Mouse (Mus musculus) kidney, adult 2 months (tissue): ENCODE data around the gene Cenpn. TPM values are rescaled to one million over a fixed set of nuclear protein-coding genes. Genes with fewer than 3 reads are reported as not detected.
A peak's percentile ranks its signal among the peaks of the same experiment; 100 is the strongest.

Source experiments
- DNase-seq: peaks from one replicate; pipeline ENCODE4 v3.0.0; 2021
- H3K27ac ChIP-seq: fragments of 200-500 bp; 2 replicates; pipeline ENCODE4 v1.5.1; 2012; ENCODE audit warnings: low read depth, low read length, control low read depth, inconsistent platforms; ENCODE audit not compliant: insufficient read depth
- H3K27me3 ChIP-seq: fragments of 200-500 bp; replicated peaks from 2 replicates; pipeline ENCODE4 v1.6.1; 2012; ENCODE audit warnings: mild to moderate bottlenecking, moderate library complexity, low read length, inconsistent platforms; ENCODE audit not compliant: control insufficient read depth, insufficient read depth
- H3K36me3 ChIP-seq: fragments of 200-500 bp; 2 replicates; pipeline ENCODE4 v1.6.1; 2012; ENCODE audit warnings: mild to moderate bottlenecking, moderate library complexity, low read length, inconsistent platforms; ENCODE audit not compliant: control insufficient read depth, insufficient read depth
- H3K4me1 ChIP-seq: fragments of 200-500 bp; 2 replicates; pipeline ENCODE4 v1.6.1; 2011; ENCODE audit warnings: low read length; ENCODE audit not compliant: control insufficient read depth, insufficient read depth
- H3K4me3 ChIP-seq: fragments of 200-500 bp; 2 replicates; pipeline ENCODE4 v1.5.1; 2011; ENCODE audit warnings: mild to moderate bottlenecking, low read depth, low read length, control low read depth; ENCODE audit not compliant: insufficient read depth
- CTCF ChIP-seq: fragments of 200-500 bp; conservative IDR thresholded peaks from 2 replicates; pipeline ENCODE4 v1.5.1; 2011; ENCODE audit warnings: low read depth, mild to moderate bottlenecking, control low read depth, low read length, moderate library complexity, mixed read lengths; ENCODE audit not compliant: insufficient read depth, insufficient read length
- POLR2A ChIP-seq: fragments of 200-500 bp; IDR thresholded peaks from one replicate; pipeline ENCODE4 v1.6.1; 2011; ENCODE audit warnings: low read depth, low read length, control low read depth
- WGBS: fragments of 180-500 bp; shearing (Covaris S2); methylation state at CpG from one replicate; pipeline ENCODE4 v1.1.7; 2018; 5-methylcytosine and 5-hydroxymethylcytosine counted together
- polyA plus RNA-seq: library from polyadenylated mRNA; depleted of rRNA; stranded (reverse); fragments of >200 nt; gene quantifications from 2 replicates; pipeline ENCODE4 v1.2.3, GENCODE M21; 2012; rRNA removed

Cenpn gene
- 0.89 and 1.2 TPM in 2 replicates for polyA plus RNA-seq

DNA sequence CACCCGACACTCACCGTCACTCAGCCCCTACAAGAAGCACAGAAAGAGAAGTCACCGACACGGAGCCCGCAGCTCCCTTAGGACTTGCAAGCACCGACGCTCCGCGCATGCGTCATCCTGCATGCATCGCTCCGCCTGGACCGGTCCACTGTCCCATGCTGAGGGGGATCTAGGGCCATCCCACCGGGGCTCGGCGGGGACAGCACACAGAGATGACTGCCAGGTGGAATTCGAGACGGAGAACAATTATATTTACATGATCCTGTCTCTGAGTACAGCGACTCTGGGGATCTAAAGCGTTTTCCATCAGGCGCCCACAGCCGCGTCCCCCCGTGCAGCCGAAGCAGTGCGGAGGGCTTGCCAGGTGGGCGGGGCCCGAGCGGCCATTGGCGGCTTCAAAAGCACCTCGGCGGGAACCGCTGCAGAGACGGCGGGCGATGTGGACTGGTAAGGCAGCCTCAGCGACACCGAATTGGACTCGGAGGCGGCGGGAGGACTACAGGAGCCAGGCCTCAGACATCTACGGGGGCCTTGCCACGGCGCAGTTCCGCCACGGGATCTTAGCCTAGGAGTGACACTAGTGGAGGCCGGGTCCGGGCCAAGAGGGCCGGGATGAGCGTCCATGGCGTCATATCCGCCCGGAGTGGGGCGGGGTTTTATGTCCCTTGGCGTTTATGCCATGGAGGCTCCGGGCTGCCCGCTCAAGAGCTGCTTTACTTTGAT, at the start of gene Cenpn, which contains the start of gene Cmc2:
TSS of gene Cenpn (plus strand) at position 394 of the 723 bp plus-strand sequence.
TSS of gene Cmc2 (minus strand) at position 119 of the 723 bp plus-strand sequence.
- no peaks in the 10 kb centered on the region for H3K27me3 ChIP-seq
- no peak for TF ChIP-seq CTCF
- TF ChIP-seq POLR2A, result peak; percentile 83
- H3K4me3 ChIP-seq, result peak within 1 kb of the TSS; percentile 84
- WGBS, result under 1% methylated on average over 57 of the region's 57 CpGs
- H3K4me1 ChIP-seq, result peaks cover 3% of the 10 kb centered on the region; the same call in 1 of the 2 replicates
- peak within 1 kb of the TSS; percentile 93 for H3K27ac ChIP-seq
- DNase-seq, result peak; percentile 94
- no peaks in the 10 kb centered on the region for H3K36me3 ChIP-seq

DNA sequence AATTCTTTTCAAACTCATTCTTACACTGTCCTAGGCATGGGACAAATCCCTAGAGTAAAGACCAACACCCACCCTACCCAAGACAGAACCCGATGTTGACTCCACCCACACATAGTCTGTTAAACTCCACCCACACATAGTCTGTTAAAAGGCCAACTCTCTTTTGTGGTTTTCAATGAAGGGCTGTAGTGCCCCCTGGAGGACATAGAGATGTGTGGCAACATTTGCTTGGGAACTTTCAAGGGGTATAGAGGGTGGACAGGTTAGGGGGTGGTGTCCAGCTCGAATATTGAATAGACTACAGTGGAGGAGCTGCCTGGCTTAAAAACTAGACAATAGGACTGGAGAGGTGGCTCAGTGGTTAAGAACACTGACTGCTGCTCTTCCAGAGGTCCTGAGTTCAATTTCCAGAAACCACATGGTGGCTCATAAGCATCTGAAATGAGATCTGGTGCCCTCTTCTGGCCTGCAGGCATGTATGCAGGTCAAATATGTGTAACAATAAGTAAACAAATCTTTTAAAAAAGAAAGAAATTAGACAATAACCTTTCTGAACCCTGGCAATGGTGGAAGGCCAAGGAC, 48.7 kb upstream of the Cenpn start:
- peak; percentile 45 for DNase-seq
- Histone ChIP-seq H3K4me3 (no peak overlapping the region), H3K27me3 (no peaks in the 10 kb centered on the region), H3K27ac (no peak overlapping the region), H3K36me3 (no peaks in the 10 kb centered on the region), H3K4me1 (no peaks in the 10 kb centered on the region)
- WGBS, result 45% methylated on average over 2 of the region's 2 CpGs
- TF ChIP-seq POLR2A (no peak), CTCF (peak; percentile 19; the same call in 1 of the 2 replicates)

DNA sequence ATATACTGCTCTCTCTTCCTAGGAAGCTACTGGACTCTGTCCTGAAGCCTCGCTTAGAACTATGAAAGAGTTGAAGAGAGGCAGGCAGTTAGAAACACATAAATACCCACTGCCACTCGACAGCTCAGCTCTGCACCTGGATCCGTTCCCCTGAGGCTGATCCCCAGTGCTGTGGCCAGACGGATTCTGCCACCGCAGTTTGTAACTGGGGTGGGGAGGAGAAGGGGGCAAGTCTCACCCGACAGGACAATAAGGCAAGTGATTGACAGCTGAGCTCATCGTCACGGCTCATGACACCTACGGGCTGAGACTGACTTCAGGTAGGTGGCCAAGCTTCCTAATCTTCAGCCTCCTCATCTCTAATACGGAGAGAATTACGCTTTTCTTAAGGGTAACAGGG, 47.9 kb upstream of the Cenpn start:
- TF ChIP-seq POLR2A (no peak), CTCF (no peak)
- WGBS, result 39% methylated on average over 11 of the region's 11 CpGs

DNA sequence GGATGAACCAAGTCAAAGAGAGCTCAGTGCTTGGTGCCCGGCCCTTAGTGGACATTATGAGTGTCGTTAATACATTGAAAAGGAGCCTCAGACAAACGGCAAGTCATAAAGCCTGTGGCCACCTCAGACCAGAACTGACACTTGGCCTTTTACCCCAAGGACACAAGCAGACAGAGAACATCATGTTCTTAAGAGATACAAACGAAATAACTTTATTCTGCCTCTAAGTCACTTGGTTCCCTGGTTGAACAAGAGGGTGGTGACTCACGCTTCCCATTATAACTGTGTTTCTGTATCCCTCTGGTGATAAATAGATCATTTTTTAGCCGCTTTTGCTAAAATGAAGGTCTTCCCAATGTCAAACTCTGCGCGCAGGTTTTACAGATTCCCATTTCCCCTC, 47.5 kb upstream of the Cenpn start:
- Histone ChIP-seq H3K4me1 (no peaks in the 10 kb centered on the region), H3K27ac (no peak overlapping the region), H3K36me3 (no peaks in the 10 kb centered on the region), H3K4me3 (no peak overlapping the region), H3K27me3 (no peaks in the 10 kb centered on the region)
- 63% methylated on average over 8 of the region's 8 CpGs for WGBS
- TF ChIP-seq CTCF (no peak), POLR2A (no peak)
- DNase-seq, result no peak

More for the DNA sequence above, 47.9 kb upstream of the Cenpn start:
- Histone ChIP-seq H3K27ac (no peak overlapping the region), H3K4me1 (no peaks in the 10 kb centered on the region), H3K36me3 (no peaks in the 10 kb centered on the region), H3K4me3 (no peak overlapping the region), H3K27me3 (no peaks in the 10 kb centered on the region)
- no peak for DNase-seq

DNA sequence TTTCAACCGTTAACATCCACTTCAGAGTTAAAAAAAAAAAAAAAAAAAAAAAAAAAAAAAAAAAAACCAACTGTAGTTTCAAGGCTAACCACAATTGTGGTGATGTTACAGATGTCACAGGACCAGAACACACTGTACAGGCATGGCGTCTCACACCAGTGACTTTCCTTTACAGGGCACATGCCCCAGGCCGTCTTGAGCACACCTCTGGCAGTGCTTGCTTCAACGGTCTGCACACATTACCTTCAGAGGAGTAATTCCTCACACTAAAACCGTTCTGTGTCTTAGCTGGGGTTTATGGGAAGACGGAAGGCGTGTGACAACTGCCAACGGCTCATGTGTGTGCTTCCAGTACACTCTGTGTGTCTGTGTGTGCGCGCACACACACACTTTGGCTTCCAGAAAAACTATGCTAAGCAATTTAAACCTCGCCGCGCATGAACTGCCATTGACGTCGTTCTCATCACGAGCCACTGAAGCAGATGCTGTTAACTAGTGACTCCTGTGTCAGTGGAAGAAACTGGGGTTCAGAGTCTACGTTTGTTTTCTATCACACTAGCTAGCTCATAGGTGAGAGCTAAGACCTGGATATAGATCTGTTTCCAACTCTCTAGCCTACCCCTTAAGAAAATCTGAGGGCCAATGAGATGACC, 45.6 kb upstream of the Cenpn start:
- Histone ChIP-seq H3K27me3 (no peaks in the 10 kb centered on the region), H3K27ac (no peak overlapping the region), H3K4me3 (no peak overlapping the region), H3K4me1 (no peaks in the 10 kb centered on the region), H3K36me3 (no peaks in the 10 kb centered on the region)
- WGBS, result 45% methylated on average over 17 of the region's 17 CpGs
- DNase-seq, result no peak
- no peak for TF ChIP-seq POLR2A
- TF ChIP-seq CTCF, result no peak

DNA sequence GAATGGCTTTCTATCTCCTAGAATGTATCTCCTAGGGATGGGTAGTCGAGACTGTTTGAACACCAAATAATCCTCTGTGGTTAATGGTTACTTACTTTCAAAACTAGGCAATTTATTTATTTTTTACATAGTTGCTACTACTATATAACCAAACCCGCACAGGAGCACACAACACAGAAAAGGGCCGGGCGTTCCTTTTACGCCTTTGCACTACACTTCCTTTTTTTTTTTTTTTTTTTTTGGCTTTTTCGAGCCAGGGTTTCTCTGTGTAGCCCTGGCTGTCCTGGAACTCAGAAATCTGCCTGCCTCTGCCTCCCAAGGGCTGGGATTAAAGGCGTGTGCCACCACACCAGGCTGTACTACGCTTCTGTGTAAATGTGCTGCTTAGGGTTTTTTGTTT, 40.1 kb upstream of the Cenpn start:
- Histone ChIP-seq H3K27me3 (no peaks in the 10 kb centered on the region), H3K27ac (no peak overlapping the region), H3K4me1 (no peaks in the 10 kb centered on the region), H3K4me3 (no peak overlapping the region), H3K36me3 (no peaks in the 10 kb centered on the region)
- TF ChIP-seq CTCF (no peak), POLR2A (no peak)
- 82% methylated on average over 8 of the region's 8 CpGs for WGBS
- no peak for DNase-seq

DNA sequence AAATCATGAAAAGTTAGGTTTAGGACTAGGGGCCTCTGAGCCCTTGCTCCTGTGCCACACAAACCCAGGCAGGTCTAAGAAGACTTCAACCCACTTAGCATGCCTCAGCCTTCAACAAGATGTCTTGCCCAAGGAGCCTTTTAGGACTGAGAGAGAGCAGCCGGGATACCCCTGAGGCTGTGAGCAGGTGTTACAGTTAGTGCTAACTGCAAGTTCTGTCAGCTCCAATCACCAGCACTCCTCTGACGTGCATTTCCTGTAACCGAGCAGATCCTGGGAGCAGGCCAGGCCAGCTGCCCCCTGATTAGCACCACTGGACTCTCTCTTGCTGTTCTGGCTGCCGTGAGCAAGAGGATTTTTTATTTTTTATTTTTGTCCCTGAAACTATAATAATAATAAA, 33.7 kb upstream of the Cenpn start:
- no peak for DNase-seq
- no peaks in the 10 kb centered on the region for H3K27me3 ChIP-seq
- H3K4me1 ChIP-seq, result no peaks in the 10 kb centered on the region
- 69% methylated on average over 4 of the region's 4 CpGs for WGBS
- no peaks in the 10 kb centered on the region for H3K36me3 ChIP-seq
- H3K4me3 ChIP-seq, result no peak overlapping the region
- no peak for TF ChIP-seq POLR2A
- no peak for TF ChIP-seq CTCF
- H3K27ac ChIP-seq, result no peak overlapping the region
